ENCODE assay signal across 8 mouse cellular contexts in genomic region chr9:44799102-44799957, GRCm38 (mm10). TPM values are rescaled to one million over a fixed set of nuclear protein-coding genes. Genes with fewer than 3 reads are reported as not detected.
DNase-seq lines count a peak whose midpoint lies in the region; ATAC-seq and TF ChIP-seq lines count a peak whose summit lies in the region.

TSS of gene Tmem25 (minus strand) at chr9:44799307.

- under 1% methylated on average over 74 of the region's 75 CpGs for WGBS in heart, embryonic 11.5 days (ENCODE audit: insufficient replicate concordance)
- WGBS in kidney, embryonic 15.5 days, result under 1% methylated on average over 75 of the region's 75 CpGs
- WGBS in limb, embryonic 15.5 days, result under 1% methylated on average over 74 of the region's 75 CpGs
- under 1% methylated on average over 75 of the region's 75 CpGs for WGBS in midbrain, postnatal 0 days

- peak within 1 kb of the TSS; percentile 25 for H3K4me3 ChIP-seq in C2C12 (ENCODE audit: insufficient read depth, poor library complexity, severe bottlenecking)
- peak within 1 kb of the TSS; percentile 62 for H3K4me3 ChIP-seq in erythroblast, embryonic 14.5 days (replicated peaks)
- H3K4me3 ChIP-seq in heart, embryonic 11.5 days (ENCODE audit: low read depth, low read length), result peak within 1 kb of the TSS; percentile 64
- H3K4me3 ChIP-seq in kidney, embryonic 15.5 days (replicated peaks), result peak within 1 kb of the TSS; percentile 63
- H3K4me3 ChIP-seq in limb, embryonic 15.5 days, result peak within 1 kb of the TSS; percentile 64
- peak within 1 kb of the TSS; percentile 57 for H3K4me3 ChIP-seq in midbrain, postnatal 0 days (ENCODE audit: low read depth, low read length)

- H3K79me2 ChIP-seq in C2C12 (ENCODE audit: control insufficient read depth, insufficient read depth), result no peaks in the 10 kb centered on the region

- peak within 1 kb of the TSS; percentile 24; the same call in 1 of the 2 replicates for H3K27ac ChIP-seq in heart, embryonic 11.5 days (ENCODE audit: low read depth, low read length)
- peak within 1 kb of the TSS; percentile 91 for H3K27ac ChIP-seq in kidney, embryonic 15.5 days
- H3K27ac ChIP-seq in limb, embryonic 15.5 days, result peak within 1 kb of the TSS; percentile 22; the same call in 1 of the 2 replicates
- H3K27ac ChIP-seq in midbrain, postnatal 0 days (ENCODE audit: low read depth, low read length), result peak within 1 kb of the TSS; percentile 69

- peaks cover 17% of the 10 kb centered on the region for H3K4me1 ChIP-seq in erythroblast, embryonic 14.5 days (ENCODE audit: control insufficient read depth)
- peaks cover 5% of the 10 kb centered on the region for H3K4me1 ChIP-seq in heart, embryonic 11.5 days (ENCODE audit: control insufficient read depth, insufficient read depth, low read length)
- peaks cover 41% of the 10 kb centered on the region for H3K4me1 ChIP-seq in kidney, embryonic 15.5 days
- peaks cover 20% of the 10 kb centered on the region for H3K4me1 ChIP-seq in limb, embryonic 15.5 days
- no peaks in the 10 kb centered on the region for H3K4me1 ChIP-seq in midbrain, postnatal 0 days (ENCODE audit: insufficient read depth, low read length)

- peak within 1 kb of the TSS; percentile 43 for H3ac ChIP-seq in C2C12 (ENCODE audit: control insufficient read depth, insufficient read length, low read depth)

- no peaks in the 10 kb centered on the region for H3K27me3 ChIP-seq in C2C12 (ENCODE audit: control insufficient read depth, insufficient read depth, insufficient read length)
- peaks cover 48% of the 10 kb centered on the region for H3K27me3 ChIP-seq in erythroblast, embryonic 14.5 days (ENCODE audit: control insufficient read depth)
- peaks cover 32% of the 10 kb centered on the region for H3K27me3 ChIP-seq in heart, embryonic 11.5 days (ENCODE audit: control insufficient read depth, insufficient read depth, low read length)
- H3K27me3 ChIP-seq in kidney, embryonic 15.5 days, result peaks cover 8% of the 10 kb centered on the region
- H3K27me3 ChIP-seq in limb, embryonic 15.5 days, result peaks cover 17% of the 10 kb centered on the region
- H3K27me3 ChIP-seq in midbrain, postnatal 0 days (ENCODE audit: insufficient read depth, low read length), result no peaks in the 10 kb centered on the region

- DNase-seq in brain, embryonic 18.5 days (ENCODE audit: low read depth, low spot score), result peak; percentile 67
- DNase-seq in midbrain, postnatal 0 days (ENCODE audit: low spot score), result peak; percentile 92
- DNase-seq in spleen, postnatal 14 days (ENCODE audit: low spot score in 2 of 2), result peak; percentile 60 to 68

- no peaks in the 10 kb centered on the region for H3K9me3 ChIP-seq in erythroblast, embryonic 14.5 days (ENCODE audit: control insufficient read depth, low read length)
- H3K9me3 ChIP-seq in heart, embryonic 11.5 days (replicated peaks; ENCODE audit: control insufficient read depth, low read length), result no peaks in the 10 kb centered on the region
- H3K9me3 ChIP-seq in kidney, embryonic 15.5 days (replicated peaks), result no peaks in the 10 kb centered on the region
- no peaks in the 10 kb centered on the region for H3K9me3 ChIP-seq in limb, embryonic 15.5 days
- H3K9me3 ChIP-seq in midbrain, postnatal 0 days (ENCODE audit: low read length), result no peaks in the 10 kb centered on the region

- peak within 1 kb of the TSS; percentile 98 for H3K4me2 ChIP-seq in heart, embryonic 11.5 days
- H3K4me2 ChIP-seq in kidney, embryonic 15.5 days, result peak within 1 kb of the TSS; percentile 93
- peak within 1 kb of the TSS; percentile 98 for H3K4me2 ChIP-seq in limb, embryonic 15.5 days
- H3K4me2 ChIP-seq in midbrain, postnatal 0 days (ENCODE audit: low read depth, low read length, poor library complexity, severe bottlenecking), result peak within 1 kb of the TSS; percentile 94

- TF ChIP-seq CTCF in C2C12 (IDR thresholded peaks at IDR 0.05; ENCODE audit: control insufficient read depth, insufficient read depth, insufficient read length), result no peak
- TF ChIP-seq CTCF in midbrain, postnatal 0 days (IDR thresholded peaks at IDR 0.05), result no peak

- peak within 1 kb of the TSS; percentile 69 for H3K9ac ChIP-seq in heart, embryonic 11.5 days (ENCODE audit: low read depth, low read length)
- H3K9ac ChIP-seq in kidney, embryonic 15.5 days, result peak within 1 kb of the TSS; percentile 62
- peak within 1 kb of the TSS; percentile 47 for H3K9ac ChIP-seq in limb, embryonic 15.5 days
- peak within 1 kb of the TSS; percentile 66 for H3K9ac ChIP-seq in midbrain, postnatal 0 days (replicated peaks; ENCODE audit: low read length, poor library complexity, severe bottlenecking)

- peak; percentile 92 for ATAC-seq in heart, embryonic 11.5 days (replicated peaks; ENCODE audit: insufficient number of reproducible peaks, low FRiP score, low TSS enrichment)
- peak; percentile 93 for ATAC-seq in kidney, embryonic 15.5 days (replicated peaks; ENCODE audit: low FRiP score)
- peak; percentile 85 for ATAC-seq in limb, embryonic 15.5 days (ENCODE audit: insufficient number of reproducible peaks, low FRiP score, low TSS enrichment, low read depth)
- peak; percentile 93 for ATAC-seq in midbrain, postnatal 0 days (ENCODE audit: low FRiP score)

- no peaks in the 10 kb centered on the region for H3K79me3 ChIP-seq in C2C12 (ENCODE audit: low read depth)

- H3K36me3 ChIP-seq in C2C12 (ENCODE audit: control insufficient read depth, insufficient read depth), result no peaks in the 10 kb centered on the region
- H3K36me3 ChIP-seq in erythroblast, embryonic 14.5 days (ENCODE audit: control insufficient read depth), result no peaks in the 10 kb centered on the region; the same call in 1 of the 2 replicates
- H3K36me3 ChIP-seq in heart, embryonic 11.5 days (ENCODE audit: control insufficient read depth, insufficient read depth, low read length), result no peaks in the 10 kb centered on the region
- H3K36me3 ChIP-seq in kidney, embryonic 15.5 days, result no peaks in the 10 kb centered on the region
- no peaks in the 10 kb centered on the region for H3K36me3 ChIP-seq in limb, embryonic 15.5 days
- H3K36me3 ChIP-seq in midbrain, postnatal 0 days (ENCODE audit: insufficient read depth, low read length), result peaks cover 19% of the 10 kb centered on the region; the same call in 1 of the 2 replicates

TF ChIP-seq in C2C12, 6 proteins besides CTCF, POLR2A, EP300 and RAD21:
- TF ChIP-seq CEBPB (IDR thresholded peaks at IDR 0.05; ENCODE audit: low read depth), result peak; percentile 25
- no peak for TF ChIP-seq USF1 (IDR thresholded peaks at IDR 0.05; ENCODE audit: low read depth)
- no peak for TF ChIP-seq MYOD1 (IDR thresholded peaks at IDR 0.05; ENCODE audit: control insufficient read depth, insufficient read length, low read depth)
- TF ChIP-seq FOSL1 (IDR thresholded peaks at IDR 0.05; ENCODE audit: insufficient read depth, low read length, poor library complexity, severe bottlenecking), result no peak
- TF ChIP-seq MAX (IDR thresholded peaks at IDR 0.05), result no peak
- TF ChIP-seq MYOG (IDR thresholded peaks at IDR 0.05; ENCODE audit: control insufficient read depth, extremely low read depth, insufficient read length), result no peak

RNA-seq across cellular contexts. Expression of gene Tmem25, which starts in this region (rescaled TPM):
- polyA plus RNA-seq in C2C12 (2012; fragmentation: generic; extraction: Trizol), result 0.46 TPM
- polyA plus RNA-seq in erythroblast, embryonic 14.5 days (2012), result 0.01 TPM in 1 of 2 replicates, not detected in the other
- 0.80 and 0.90 TPM in 2 replicates for polyA plus RNA-seq in heart, embryonic 11.5 days (2014; fragmentation: Nextera tagmentation; extraction: Ambion mirVana)
- 20.0 and 24.6 TPM in 2 replicates for polyA plus RNA-seq in kidney, embryonic 15.5 days (2015; fragmentation: Nextera tagmentation; extraction: Ambion mirVana)
- polyA plus RNA-seq in limb, embryonic 15.5 days (2015; fragmentation: Nextera tagmentation; extraction: Ambion mirVana), result 2.3 and 2.6 TPM in 2 replicates
- total RNA-seq in midbrain, postnatal 0 days (2014; rRNA removed), result 29.9 and 32.6 TPM in 2 replicates
- polyA plus RNA-seq in midbrain, postnatal 0 days (2015; fragmentation: Nextera tagmentation; extraction: Ambion mirVana), result 25.9 and 30.1 TPM in 2 replicates

Comparison
In these comparisons a context has a peak if more than half of its experiments do, and no peak if none do; other contexts are left out.
1. Peak in every context shown above with its lines: DNase-seq, ATAC-seq, H3K4me3 ChIP-seq and H3K27ac ChIP-seq.
2. Peak in ATAC-seq, H3K4me3 ChIP-seq, H3K27ac ChIP-seq, H3K9ac ChIP-seq and H3K4me2 ChIP-seq in heart, embryonic 11.5 days; RNA of the gene not detected or under 1 TPM.
3. H3K27ac ChIP-seq: peak in every context shown above with its lines; median percentile 91 in kidney, embryonic 15.5 days; 69 in midbrain, postnatal 0 days; 24 in heart, embryonic 11.5 days; 22 in limb, embryonic 15.5 days.